Mouse (Mus musculus) heart, adult 2 months (tissue): ENCODE measurements around the gene Dnaic1.

ENCODE experiments used
- CTCF ChIP-seq: fragments of 200-600 bp; IDR thresholded peaks from 2 replicates; pipeline ENCODE4 v1.8.1; 2022; ENCODE audit warnings: antibody characterized with exemption, mild to moderate bottlenecking, moderate library complexity
- EP300 ChIP-seq: fragments of 200-500 bp; IDR thresholded peaks from 2 replicates; pipeline ENCODE4 v1.6.1; 2011; ENCODE audit warnings: low read depth, low read length, control low read depth; ENCODE audit not compliant: insufficient read depth
- POLR2A ChIP-seq: fragments of 200-500 bp; IDR thresholded peaks from 2 replicates; pipeline ENCODE4 v1.6.1; 2011; ENCODE audit warnings: mild to moderate bottlenecking, low read depth, low read length, control low read depth; ENCODE audit not compliant: insufficient read depth

- TF ChIP-seq CTCF (no peak), EP300 (no peak), POLR2A (no peak)
Measured at GRCm38 (mm10) chr4:41568682-41569410, 729 bp upstream of the Dnaic1 start.
